Mouse (Mus musculus) splenic B cell, adult 2 months (primary cell): ENCODE measurements around the gene Ccr1.
"Not testable (repeated sequence)": the region's sequence is repeated elsewhere in the genome, so short reads cannot be mapped to it uniquely, and the experiment has no call there.

Experiments used
- DNase-seq: peaks from one replicate; pipeline ENCODE4 v3.0.0-alpha.2; 2011; ENCODE audit warnings: low read depth, low spot score
- H3K27me3 ChIP-seq: 2 replicates; pipeline ENCODE4 v1.6.1; 2012; ENCODE audit warnings: mild to moderate bottlenecking, low read length, moderate library complexity, mixed read lengths; ENCODE audit not compliant: control insufficient read depth, poor library complexity, insufficient read depth, severe bottlenecking
- H3K36me3 ChIP-seq: 2 replicates; pipeline ENCODE4 v1.6.1; 2012; ENCODE audit warnings: mild to moderate bottlenecking, low read length, moderate library complexity, mixed read lengths; ENCODE audit not compliant: control insufficient read depth, poor library complexity, insufficient read depth, severe bottlenecking

Gene Ccr1

GRCm38 (mm10) chr9:123976876-123977663, 8.6 kb upstream of the Ccr1 start:
- H3K36me3 ChIP-seq, result no peaks in the 10 kb centered on the region
- no peak for DNase-seq

GRCm38 (mm10) chr9:123975630-123976029, 7.1 kb upstream of the Ccr1 start:
- Histone ChIP-seq H3K36me3 (no peaks in the 10 kb centered on the region), H3K27me3 (no peaks in the 10 kb centered on the region; the same call in 1 of the 2 replicates)
- DNase-seq, result no peak

More at GRCm38 (mm10) chr9:123976876-123977663, 8.6 kb upstream of the Ccr1 start:
- H3K27me3 ChIP-seq, result no peaks in the 10 kb centered on the region; the same call in 1 of the 2 replicates

- H3K36me3 ChIP-seq, H3K27me3 ChIP-seq, DNase-seq: not testable (repeated sequence)
These were observed 1.5 kb downstream of the Ccr1 start for GRCm38 (mm10) chr9:123966858-123967495.

GRCm38 (mm10) chr9:123964776-123965175, 3.7 kb downstream of the Ccr1 start:
- H3K36me3 ChIP-seq, result no peaks in the 10 kb centered on the region
- H3K27me3 ChIP-seq, result no peaks in the 10 kb centered on the region
- DNase-seq, result no peak

GRCm38 (mm10) chr9:123960161-123960560, 8.3 kb downstream of the Ccr1 start:
- Histone ChIP-seq H3K27me3 (no peaks in the 10 kb centered on the region), H3K36me3 (no peaks in the 10 kb centered on the region)
- DNase-seq, result no peak

GRCm38 (mm10) chr9:123957911-123958413, 10.5 kb downstream of the Ccr1 start:
- no peaks in the 10 kb centered on the region for H3K36me3 ChIP-seq
- peak; percentile 59 for DNase-seq

GRCm38 (mm10) chr9:123956892-123957291, 11.6 kb downstream of the Ccr1 start:
- Histone ChIP-seq H3K36me3 (no peaks in the 10 kb centered on the region), H3K27me3 (no peaks in the 10 kb centered on the region)
- peak; percentile 46 for DNase-seq

More at GRCm38 (mm10) chr9:123957911-123958413, 10.5 kb downstream of the Ccr1 start:
- no peaks in the 10 kb centered on the region for H3K27me3 ChIP-seq

- H3K36me3 ChIP-seq, result no peaks in the 10 kb centered on the region
- peak; percentile 62 for DNase-seq
- no peaks in the 10 kb centered on the region for H3K27me3 ChIP-seq
These were observed 14.9 kb downstream of the Ccr1 start for GRCm38 (mm10) chr9:123953551-123953950.

- DNase-seq, result peak; percentile 34
- Histone ChIP-seq H3K27me3 (no peaks in the 10 kb centered on the region), H3K36me3 (no peaks in the 10 kb centered on the region)
These were observed 17.3 kb downstream of the Ccr1 start for GRCm38 (mm10) chr9:123951176-123951575.

GRCm38 (mm10) chr9:123949432-123949831, 19.1 kb downstream of the Ccr1 start:
- Histone ChIP-seq H3K27me3 (no peaks in the 10 kb centered on the region), H3K36me3 (no peaks in the 10 kb centered on the region)
- no peak for DNase-seq

- Histone ChIP-seq H3K36me3 (no peaks in the 10 kb centered on the region), H3K27me3 (no peaks in the 10 kb centered on the region)
- DNase-seq, result no peak
These were observed 20.7 kb downstream of the Ccr1 start for GRCm38 (mm10) chr9:123947815-123948214.

GRCm38 (mm10) chr9:123942025-123942424, 26.5 kb downstream of the Ccr1 start:
- Histone ChIP-seq H3K36me3 (no peaks in the 10 kb centered on the region), H3K27me3 (no peaks in the 10 kb centered on the region)
- no peak for DNase-seq

- Histone ChIP-seq H3K27me3 (no peaks in the 10 kb centered on the region), H3K36me3 (no peaks in the 10 kb centered on the region)
- peak; percentile 74 for DNase-seq
These were observed 27.2 kb downstream of the Ccr1 start for GRCm38 (mm10) chr9:123941316-123941715.

GRCm38 (mm10) chr9:123940628-123941027, 27.9 kb downstream of the Ccr1 start:
- no peaks in the 10 kb centered on the region for H3K36me3 ChIP-seq
- H3K27me3 ChIP-seq, result no peaks in the 10 kb centered on the region
- no peak for DNase-seq

- DNase-seq, result peak; percentile 39
- H3K27me3 ChIP-seq, result no peaks in the 10 kb centered on the region
- no peaks in the 10 kb centered on the region for H3K36me3 ChIP-seq
These were observed 28.3 kb downstream of the Ccr1 start for GRCm38 (mm10) chr9:123940168-123940567.
